Mouse (Mus musculus) midbrain, embryonic 15.5 days (tissue): ENCODE data around the gene Tom1l2. TPM values are rescaled to one million over a fixed set of nuclear protein-coding genes. Genes with fewer than 3 reads are reported as not detected.
A peak's percentile ranks its signal among the peaks of the same experiment; 100 is the strongest.

Source experiments
- ATAC-seq: fragments of 200-750 bp; cut with Nextera tagmentation; replicated peaks from 2 replicates; pipeline ENCODE4 v1.8.0; 2017; ENCODE audit warnings: moderate TSS enrichment
- H3K27ac ChIP-seq: fragments of 300-500 bp; sonication (generic); 2 replicates; pipeline ENCODE4 v1.5.1; 2015; ENCODE audit warnings: mild to moderate bottlenecking, inconsistent platforms
- H3K27me3 ChIP-seq: fragments of 300-500 bp; sonication (generic); replicated peaks from 2 replicates; pipeline ENCODE4 v1.6.1; 2015; ENCODE audit warnings: inconsistent platforms
- H3K36me3 ChIP-seq: fragments of 300-500 bp; sonication (generic); replicated peaks from 2 replicates; pipeline ENCODE4 v1.6.1; 2015; ENCODE audit warnings: inconsistent platforms
- H3K4me1 ChIP-seq: fragments of 300-500 bp; sonication (generic); 2 replicates; pipeline ENCODE4 v1.6.1; 2015; ENCODE audit warnings: inconsistent platforms
- H3K4me2 ChIP-seq: fragments of 300-500 bp; sonication (generic); 2 replicates; pipeline ENCODE4 v1.6.1; 2015; ENCODE audit warnings: inconsistent platforms, mild to moderate bottlenecking, moderate library complexity
- H3K4me3 ChIP-seq: fragments of 300-500 bp; sonication (generic); 2 replicates; pipeline ENCODE4 v1.5.1; 2015; ENCODE audit warnings: mild to moderate bottlenecking, inconsistent platforms
- H3K9ac ChIP-seq: fragments of 300-500 bp; sonication (generic); 2 replicates; pipeline ENCODE4 v1.6.1; 2015; ENCODE audit warnings: mild to moderate bottlenecking, inconsistent platforms
- H3K9me3 ChIP-seq: fragments of 300-500 bp; sonication (generic); 2 replicates; pipeline ENCODE4 v1.6.1; 2016; ENCODE audit warnings: inconsistent platforms
- WGBS: fragments of 180-500 bp; shearing (Covaris S2); methylation state at CpG from one replicate; pipeline ENCODE4 v1.1.7; 2015; ENCODE audit warnings: mixed read lengths; 5-methylcytosine and 5-hydroxymethylcytosine counted together
- polyA plus RNA-seq: library from polyadenylated mRNA; unstranded; fragments of >200 nt; fragmentation: Nextera tagmentation; extraction: Ambion mirVana; gene quantifications from 2 replicates; pipeline ENCODE4 v1.2.1, GENCODE M21; 2015

Tom1l2 gene
- polyA plus RNA-seq, 1 experiment from 2014 or later, result 72.6 TPM

GRCm38 (mm10) chr11:60188275-60188853 is 164.3 kb downstream of the Tom1l2 start:
- Histone ChIP-seq H3K9ac (no peak overlapping the region), H3K4me2 (no peak overlapping the region), H3K27ac (no peak overlapping the region), H3K9me3 (no peaks in the 10 kb centered on the region), H3K36me3 (peaks cover 18% of the 10 kb centered on the region; the same call in 1 of the 2 replicates), H3K4me1 (peaks cover 33% of the 10 kb centered on the region), H3K27me3 (no peaks in the 10 kb centered on the region), H3K4me3 (no peak overlapping the region)
- no peak for ATAC-seq
- 88% methylated on average over 25 of the region's 25 CpGs for WGBS

GRCm38 (mm10) chr11:60187070-60187469 is 165.6 kb downstream of the Tom1l2 start:
- Histone ChIP-seq H3K36me3 (peaks cover 15% of the 10 kb centered on the region; the same call in 1 of the 2 replicates), H3K4me1 (peaks cover 46% of the 10 kb centered on the region)

GRCm38 (mm10) chr11:60185396-60186231 is 167.1 kb downstream of the Tom1l2 start:
- H3K4me1 ChIP-seq, result peaks cover 60% of the 10 kb centered on the region

More at GRCm38 (mm10) chr11:60187070-60187469, 165.6 kb downstream of the Tom1l2 start:
- Histone ChIP-seq H3K9ac (no peak overlapping the region), H3K27me3 (no peaks in the 10 kb centered on the region), H3K9me3 (no peaks in the 10 kb centered on the region), H3K27ac (no peak overlapping the region), H3K4me3 (no peak overlapping the region), H3K4me2 (no peak overlapping the region)
- 89% methylated on average over 11 of the region's 11 CpGs for WGBS
- no peak for ATAC-seq

GRCm38 (mm10) chr11:60184346-60185325 is 168.1 kb downstream of the Tom1l2 start:
- H3K4me3 ChIP-seq, result no peak overlapping the region
- no peaks in the 10 kb centered on the region for H3K27me3 ChIP-seq
- H3K9me3 ChIP-seq, result no peaks in the 10 kb centered on the region
- 20% methylated on average over 22 of the region's 22 CpGs for WGBS
- peak overlapping the region; percentile 82 for H3K27ac ChIP-seq
- H3K4me1 ChIP-seq, result peaks cover 64% of the 10 kb centered on the region
- H3K9ac ChIP-seq, result peak overlapping the region; percentile 18; the same call in 1 of the 2 replicates
- H3K36me3 ChIP-seq, result peaks cover 10% of the 10 kb centered on the region; the same call in 1 of the 2 replicates
- ATAC-seq, result peak; percentile 18
- H3K4me2 ChIP-seq, result peak overlapping the region; percentile 18

More at GRCm38 (mm10) chr11:60185396-60186231, 167.1 kb downstream of the Tom1l2 start:
- H3K9ac ChIP-seq, result no peak overlapping the region
- peak overlapping the region; percentile 82 for H3K27ac ChIP-seq
- ATAC-seq, result no peak
- 75% methylated on average over 20 of the region's 20 CpGs for WGBS
- H3K36me3 ChIP-seq, result peaks cover 14% of the 10 kb centered on the region; the same call in 1 of the 2 replicates
- no peak overlapping the region for H3K4me2 ChIP-seq
- no peaks in the 10 kb centered on the region for H3K27me3 ChIP-seq
- H3K9me3 ChIP-seq, result no peaks in the 10 kb centered on the region
- no peak overlapping the region for H3K4me3 ChIP-seq

GRCm38 (mm10) chr11:60182741-60183140 is 170.0 kb downstream of the Tom1l2 start:
- Histone ChIP-seq H3K9ac (peak overlapping the region; percentile 15; the same call in 1 of the 2 replicates), H3K9me3 (no peaks in the 10 kb centered on the region), H3K27me3 (no peaks in the 10 kb centered on the region), H3K4me1 (peaks cover 79% of the 10 kb centered on the region), H3K36me3 (peaks cover 3% of the 10 kb centered on the region; the same call in 1 of the 2 replicates), H3K4me2 (0 out of 2 replicates have a peak overlapping the region, but pooled peaks have one; percentile 5), H3K27ac (peak overlapping the region; percentile 82), H3K4me3 (no peak overlapping the region)
- ATAC-seq, result peak; percentile 8; the same call in 1 of the 2 replicates
- 31% methylated on average over 2 of the region's 2 CpGs for WGBS

GRCm38 (mm10) chr11:60182116-60182670 is 170.5 kb downstream of the Tom1l2 start:
- 71% methylated on average over 12 of the region's 12 CpGs for WGBS
- Histone ChIP-seq H3K9ac (peak overlapping the region; percentile 15; the same call in 1 of the 2 replicates), H3K27ac (peak overlapping the region; percentile 82), H3K9me3 (no peaks in the 10 kb centered on the region), H3K4me1 (peaks cover 85% of the 10 kb centered on the region), H3K36me3 (no peaks in the 10 kb centered on the region; the same call in 1 of the 2 replicates), H3K4me3 (no peak overlapping the region), H3K27me3 (no peaks in the 10 kb centered on the region), H3K4me2 (0 out of 2 replicates have a peak overlapping the region, but pooled peaks have one; percentile 5)
- ATAC-seq, result no peak

GRCm38 (mm10) chr11:60178506-60178905 is 174.2 kb downstream of the Tom1l2 start:
- Histone ChIP-seq H3K9me3 (no peaks in the 10 kb centered on the region), H3K27ac (peak overlapping the region; percentile 95; the same call in 1 of the 2 replicates), H3K4me1 (peaks cover 75% of the 10 kb centered on the region), H3K4me3 (no peak overlapping the region), H3K9ac (0 out of 2 replicates have a peak overlapping the region, but pooled peaks have one; percentile 78), H3K27me3 (no peaks in the 10 kb centered on the region), H3K4me2 (0 out of 2 replicates have a peak overlapping the region, but pooled peaks have one; percentile 70), H3K36me3 (no peaks in the 10 kb centered on the region)
- no peak for ATAC-seq

GRCm38 (mm10) chr11:60178005-60178404 is 174.7 kb downstream of the Tom1l2 start:
- Histone ChIP-seq H3K9me3 (no peaks in the 10 kb centered on the region), H3K9ac (peak overlapping the region; percentile 78), H3K4me1 (peaks cover 71% of the 10 kb centered on the region), H3K27ac (peak overlapping the region; percentile 95), H3K4me2 (peak overlapping the region; percentile 70), H3K4me3 (peak overlapping the region; percentile 67), H3K36me3 (no peaks in the 10 kb centered on the region), H3K27me3 (no peaks in the 10 kb centered on the region)
- WGBS, result 45% methylated on average over 6 of the region's 6 CpGs
- no peak for ATAC-seq

GRCm38 (mm10) chr11:60176975-60177657 is 175.6 kb downstream of the Tom1l2 start:
- WGBS, result under 1% methylated on average over 42 of the region's 42 CpGs
- peak; percentile 50 for ATAC-seq
- H3K27me3 ChIP-seq, result no peaks in the 10 kb centered on the region
- peak overlapping the region; percentile 67 for H3K4me3 ChIP-seq
- H3K9me3 ChIP-seq, result no peaks in the 10 kb centered on the region
- H3K4me2 ChIP-seq, result peak overlapping the region; percentile 70
- no peaks in the 10 kb centered on the region for H3K36me3 ChIP-seq
- peaks cover 68% of the 10 kb centered on the region for H3K4me1 ChIP-seq
- peak overlapping the region; percentile 78 for H3K9ac ChIP-seq
- H3K27ac ChIP-seq, result peak overlapping the region; percentile 95
